Mouse (Mus musculus) left cerebral cortex, postnatal 10 days (tissue): ENCODE measurements around the gene Prss2. TPM values are rescaled to one million over a fixed set of nuclear protein-coding genes. Genes with fewer than 3 reads are reported as not detected.
"Not testable (repeated sequence)": the region's sequence is repeated elsewhere in the genome, so short reads cannot be mapped to it uniquely, and the experiment has no call there.

Experiments used
- DNase-seq, 2 experiments: peaks; one replicate each; pipeline ENCODE4 v3.0.0; 2021 to 2022; ENCODE audit warnings: low spot score in 2 of 2, mixed read lengths in 1 of 2; ENCODE audit errors: extremely low spot score in 1 of 2
- intact Hi-C: fragments of 180-260 bp; cut with DNase I; formaldehyde crosslinking; loops from one replicate; pipeline ENCODE4 v1.15.1; 2025
- total RNA-seq, 2 experiments: library from RNA; stranded (reverse); gene quantifications; 2 replicates each; pipeline ENCODE4 v1.2.3; 2021

Gene Prss2
- total RNA-seq, 2 experiments from 2014 or later, result not detected

DNA sequence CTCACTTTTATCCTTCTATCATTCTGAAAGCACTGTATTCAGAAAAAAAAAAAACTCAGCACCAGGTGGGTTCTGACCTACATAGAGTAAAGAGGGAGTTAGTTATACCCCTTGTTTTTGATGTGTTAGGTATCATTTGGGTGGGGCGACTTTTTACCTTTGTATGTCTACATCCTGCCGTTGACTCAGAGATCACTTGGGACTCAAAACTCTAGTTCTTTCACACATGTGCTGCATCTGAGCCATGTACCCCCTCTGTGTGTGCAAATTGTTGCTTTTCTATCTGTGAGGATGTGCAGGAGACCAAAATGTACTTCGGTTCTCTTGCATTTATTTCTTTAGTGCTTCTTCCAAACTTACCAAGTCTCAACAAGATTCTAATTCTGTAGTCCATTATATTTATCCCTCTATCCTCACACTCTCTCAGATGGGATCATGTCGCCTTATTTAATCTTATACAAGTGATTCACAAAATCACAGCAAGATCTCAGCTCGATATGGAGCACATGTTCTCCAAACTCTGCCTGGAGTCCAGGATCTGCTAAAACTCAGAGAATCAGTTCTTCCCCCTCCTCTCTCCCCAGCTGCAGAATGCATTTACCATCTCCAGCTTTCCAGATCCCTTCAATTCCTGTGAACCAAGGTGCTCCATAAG, 31.9 kb downstream of the Prss2 start:
- no peak for DNase-seq
- intact Hi-C loops, result loop anchor here (2.0 to 10.0 kb wide), 2 partner anchors 291 to 359 kb away; no protein-coding TSS in a partner anchor

- DNase-seq, result no peak
- intact Hi-C loops, result loop anchor here (2.0 to 10.0 kb wide), 3 partner anchors 292 to 417 kb away; no protein-coding TSS in a partner anchor
These were observed 32.9 kb downstream of the Prss2 start for GRCm38 (mm10) chr6:41554295-41555169.

DNA sequence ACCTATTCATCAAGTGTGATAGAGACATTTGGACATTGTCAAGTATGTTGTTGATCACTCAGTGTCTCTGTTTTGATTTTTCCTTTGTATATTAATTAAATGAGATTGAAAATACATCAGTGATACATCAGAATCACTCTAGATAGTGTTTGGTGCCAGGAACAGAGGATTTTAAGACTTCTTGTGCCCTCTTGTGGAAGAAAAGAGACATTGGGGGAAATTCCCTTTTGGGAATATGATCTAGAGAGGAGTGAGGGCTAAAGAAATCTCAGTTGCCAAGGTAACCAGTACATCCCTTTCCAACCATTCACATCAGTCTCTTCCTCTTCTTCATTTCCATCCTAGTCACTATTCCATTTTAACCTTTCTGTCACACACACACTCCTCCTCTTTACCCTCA, 34.8 kb downstream of the Prss2 start:
- DNase-seq, result peak in 1 of 2 experiments; percentile 48
- intact Hi-C loops, result loop anchor here (5.0 to 10.0 kb wide), 2 partner anchors 362 to 419 kb away; no protein-coding TSS in a partner anchor

- intact Hi-C loops, result loop anchor here (5.0 to 10.0 kb wide), 2 partner anchors 363 to 420 kb away; no protein-coding TSS in a partner anchor
- no peak for DNase-seq
These were observed 35.9 kb downstream of the Prss2 start for GRCm38 (mm10) chr6:41557468-41557867.

DNA sequence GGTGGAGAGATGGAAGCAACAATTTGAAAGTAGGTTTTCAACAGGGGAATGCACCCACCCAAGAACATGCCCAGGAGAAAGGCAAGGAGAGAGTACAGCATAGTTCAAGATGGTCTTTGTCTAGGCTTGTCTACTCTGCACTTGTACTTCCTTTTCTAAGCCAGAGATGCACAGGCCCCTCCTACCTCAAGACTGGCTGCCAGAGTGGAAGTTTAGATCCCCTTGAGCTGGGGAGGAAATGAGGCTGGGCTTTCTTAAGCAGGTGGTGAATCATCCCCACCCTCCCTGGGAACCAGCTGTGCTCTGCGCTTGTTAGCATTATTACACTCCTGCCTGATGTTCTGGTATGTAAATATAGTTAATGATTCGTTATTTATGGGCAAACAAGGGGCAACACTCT, 36.7 kb downstream of the Prss2 start:
- intact Hi-C loops, result loop anchor here (5.0 to 10.0 kb wide), 2 partner anchors 363 to 421 kb away; no protein-coding TSS in a partner anchor
- DNase-seq, result no peak

DNA sequence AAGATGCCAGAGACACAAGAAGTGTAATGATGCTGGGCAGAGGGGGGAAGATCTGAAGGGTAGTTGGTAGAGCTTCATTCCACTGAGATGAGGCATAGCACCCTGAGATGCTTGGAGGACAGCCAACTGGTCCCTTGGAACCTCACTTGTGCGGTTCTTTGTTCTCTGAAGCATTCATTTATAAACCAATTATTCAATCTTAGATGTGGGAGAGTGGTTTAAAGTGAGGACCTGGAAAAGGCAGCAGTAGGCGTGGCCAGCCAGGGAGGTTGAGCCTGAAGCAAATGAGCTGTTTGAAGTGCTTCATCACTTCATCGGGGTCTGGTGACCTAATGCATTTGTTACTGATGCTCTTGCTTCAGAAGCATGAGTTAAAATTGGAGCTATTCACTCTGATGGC, 37.7 kb downstream of the Prss2 start:
- intact Hi-C loops, result loop anchor here (5.0 to 10.0 kb wide), 2 partner anchors 365 to 422 kb away; no protein-coding TSS in a partner anchor

GRCm38 (mm10) chr6:41560273-41560672, 38.7 kb downstream of the Prss2 start:
- peak in 1 of 2 experiments; percentile 33 for DNase-seq
- intact Hi-C loops, result no loop called here

More for the DNA sequence above, 37.7 kb downstream of the Prss2 start:
- DNase-seq, result no peak

DNA sequence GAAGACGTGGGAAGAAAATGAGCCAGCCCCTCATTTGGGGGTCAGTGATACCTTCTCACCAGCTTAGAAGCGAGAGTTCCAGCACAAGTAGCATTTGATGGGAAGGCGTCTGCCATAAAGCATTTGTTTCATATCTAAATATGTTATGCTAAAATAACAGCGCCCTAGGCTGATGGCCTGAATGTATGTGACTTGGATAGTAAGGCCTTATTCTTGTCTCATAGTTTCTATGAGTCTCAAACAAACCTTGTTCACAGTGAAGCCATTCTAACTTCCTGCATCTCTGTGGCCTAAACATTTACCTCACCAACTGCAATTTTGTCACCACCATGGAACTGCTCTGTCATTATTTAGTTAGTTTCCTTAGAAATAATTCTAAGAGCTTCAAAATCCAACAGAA, 41.0 kb downstream of the Prss2 start:
- no peak for DNase-seq

DNA sequence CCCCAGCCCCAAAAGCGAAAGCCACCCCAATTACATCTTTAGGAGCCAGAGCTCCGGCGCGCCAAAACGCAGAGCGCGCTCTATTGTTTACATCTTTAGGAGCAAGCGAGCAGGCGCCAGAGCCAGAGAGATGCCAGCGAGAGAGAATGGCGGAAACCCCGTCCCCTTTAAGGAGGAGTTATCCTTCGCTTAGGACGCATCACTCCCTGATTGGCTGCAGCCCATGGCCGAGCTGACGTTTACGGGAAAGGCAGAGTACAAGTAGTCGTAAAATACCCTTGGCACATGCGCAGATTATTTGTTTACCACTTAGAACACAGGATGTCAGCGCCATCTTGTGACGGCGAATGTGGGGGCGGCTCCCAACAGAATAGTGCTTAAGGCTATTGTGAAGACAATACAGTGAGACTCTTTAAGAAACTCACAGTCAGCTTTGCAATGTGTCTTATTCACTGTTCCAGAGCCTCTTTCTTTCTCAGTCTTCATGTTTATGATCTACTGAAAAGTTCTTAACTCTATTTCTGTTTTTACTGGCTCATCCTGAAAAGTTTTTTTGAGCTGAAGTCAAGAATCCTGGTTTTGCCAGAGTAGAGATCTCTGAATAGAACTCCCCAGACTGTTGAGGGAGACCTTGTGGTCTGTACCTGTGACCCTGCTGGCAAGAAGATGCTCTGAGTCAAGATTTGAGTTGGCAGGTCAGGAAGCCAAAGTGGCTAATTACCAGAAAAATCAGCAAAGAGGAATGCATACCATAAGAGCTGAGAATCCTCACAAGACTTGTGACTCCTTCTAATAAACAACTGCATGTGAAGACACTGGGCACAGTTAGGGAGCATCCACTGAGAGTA, 41.7 kb downstream of the Prss2 start:
- intact Hi-C loops, DNase-seq: not testable (repeated sequence)

More for the DNA sequence above, 41.0 kb downstream of the Prss2 start:
- intact Hi-C loops, result no loop called here

DNA sequence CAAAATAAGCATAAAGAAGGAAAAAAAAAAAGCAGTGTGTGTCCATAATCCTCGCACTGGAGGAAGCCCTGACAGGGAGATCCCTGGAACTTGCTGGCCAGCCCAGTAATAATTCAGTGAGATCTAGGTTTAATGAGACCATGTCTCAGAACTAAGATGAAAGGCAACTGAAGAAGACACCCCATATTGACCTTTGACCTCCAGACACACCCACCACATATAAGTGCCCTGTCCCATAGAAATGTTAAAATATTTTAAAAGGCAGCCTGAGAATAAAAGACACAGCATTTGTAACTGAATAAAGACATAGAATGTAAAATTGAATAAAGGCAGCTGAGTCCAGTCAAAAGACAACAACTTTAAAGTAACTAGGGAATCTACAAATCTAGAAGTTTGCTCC, 43.7 kb downstream of the Prss2 start:
- DNase-seq, result no peak
- intact Hi-C loops, result no loop called here

DNA sequence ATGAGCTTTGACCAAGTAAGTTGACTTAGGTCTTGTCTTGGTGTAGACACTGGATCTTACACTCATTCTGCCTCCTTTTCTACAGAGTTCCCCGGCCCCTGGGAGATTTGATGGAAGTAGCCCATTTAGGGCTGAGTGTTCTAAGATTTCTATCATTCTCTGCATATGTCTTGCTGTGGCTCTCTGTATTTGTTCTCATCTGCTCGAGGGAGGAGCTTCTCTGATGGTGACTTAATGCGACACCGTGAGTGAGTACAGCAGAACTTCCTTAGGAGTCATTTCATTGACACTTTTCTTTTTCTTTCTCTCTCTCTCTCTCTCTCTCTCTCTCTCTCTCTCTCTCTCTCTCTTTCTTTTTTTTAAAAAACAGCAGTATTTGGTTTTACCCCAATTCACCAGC, 45.4 kb downstream of the Prss2 start:
- intact Hi-C loops, result no loop called here
- DNase-seq, result no peak

DNA sequence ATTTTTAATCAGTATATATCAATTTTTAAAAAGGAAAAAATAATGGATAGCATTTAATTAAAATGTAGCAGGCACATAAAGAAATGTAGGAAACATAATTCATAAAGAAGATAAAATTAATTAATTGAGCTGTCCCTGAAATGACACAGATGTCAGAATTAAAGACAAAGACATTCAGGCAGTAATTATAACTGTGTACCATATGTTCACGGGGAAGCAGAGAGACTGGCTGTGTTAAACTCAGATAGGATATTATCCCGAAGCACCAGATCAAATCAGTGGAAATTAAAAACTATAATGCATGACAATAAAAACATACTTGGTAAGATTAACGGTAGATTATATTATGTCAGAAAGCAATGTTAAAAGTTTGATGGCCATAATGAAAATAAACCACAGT, 47.5 kb downstream of the Prss2 start:
- DNase-seq, result no peak
- intact Hi-C loops, result no loop called here

Other genes with a start within 250 kb of the Prss2 start
- gene Try4, start 219.5 kb upstream of the Prss2 start, total RNA-seq, result not detected
- gene Try5, start 204.9 kb upstream of the Prss2 start, total RNA-seq, result not detected
- not detected for gene Try10, start 167.7 kb upstream of the Prss2 start, total RNA-seq
- not detected for gene Prss3, start 144.1 kb upstream of the Prss2 start, total RNA-seq
- not detected for gene Gm5771, start 129.4 kb upstream of the Prss2 start, total RNA-seq
- under 1 TPM in 1 of 2 experiments, not detected in 1; 0.41 TPM for gene Gm10334, start 75.6 kb upstream of the Prss2 start, total RNA-seq
- gene Prss1, start 62.9 kb upstream of the Prss2 start, total RNA-seq, result not detected
- gene Ephb6, start 83.7 kb downstream of the Prss2 start, total RNA-seq, result 100 to 1,000 TPM; 131 to 163 TPM
- 1 to 10 TPM; 1.7 to 2.1 TPM for gene Trpv6, start 114.6 kb downstream of the Prss2 start, total RNA-seq
- not detected for gene Trpv5, start 159.0 kb downstream of the Prss2 start, total RNA-seq
- not detected for gene Llcfc1, start 162.6 kb downstream of the Prss2 start, total RNA-seq
- not detected for gene Kel, start 182.6 kb downstream of the Prss2 start, total RNA-seq